Mouse (Mus musculus) gastrocnemius, adult 2 months (tissue): Measurements from ENCODE around the gene Fut9. TPM values are rescaled to one million over a fixed set of nuclear protein-coding genes. Genes with fewer than 3 reads are reported as not detected.

ENCODE experiments used
- DNase-seq: peaks from one replicate; pipeline ENCODE4 v3.0.0; 2022
- H3K27ac ChIP-seq: fragments of 200-600 bp; 2 replicates; pipeline ENCODE4 v1.8.1; 2022; ENCODE audit warnings: mild to moderate bottlenecking
- H3K4me3 ChIP-seq: fragments of 200-600 bp; 2 replicates; pipeline ENCODE4 v1.8.1; 2022; ENCODE audit warnings: mild to moderate bottlenecking, moderate library complexity
- CTCF ChIP-seq: fragments of 200-600 bp; IDR thresholded peaks from 2 replicates; pipeline ENCODE4 v1.8.1; 2022; ENCODE audit warnings: antibody characterized with exemption, mild to moderate bottlenecking, moderate library complexity
- intact Hi-C: fragments of 180-260 bp; cut with DNase I; formaldehyde crosslinking; loops from one replicate; pipeline ENCODE4 v1.15.1; 2025
- long read RNA-seq, 2 experiments: library from polyadenylated mRNA; stranded (forward); transcript quantifications; one replicate each; pipeline ENCODE4 v2.0.0; 2021
- total RNA-seq, 2 experiments: library from RNA; stranded (reverse); gene quantifications; 2 replicates each; pipeline ENCODE4 v1.2.3; 2021

The Fut9 gene
- not detected for total RNA-seq
- long read RNA-seq, experiment 1: 0 reads
- long read RNA-seq, experiment 2: 0 reads

- intact Hi-C loops: no loop called here
- DNase-seq: peak; percentile 14
- Histone ChIP-seq H3K4me3 (no peak within 1 kb of the TSS), H3K27ac (no peak within 1 kb of the TSS)
- no peak for TF ChIP-seq CTCF
These were observed at the start of gene Fut9 for GRCm38 (mm10) chr4:25799476-25800283. Gene Fut9, minus strand, starts transcription at chr4:25800244.

GRCm38 (mm10) chr4:25815783-25816182, 15.7 kb upstream of the Fut9 start:
- Histone ChIP-seq H3K27ac (no peak overlapping the region), H3K4me3 (no peak overlapping the region)

GRCm38 (mm10) chr4:25813340-25813739, 13.3 kb upstream of the Fut9 start:
- intact Hi-C loops: no loop called here
- no peak for TF ChIP-seq CTCF
- Histone ChIP-seq H3K27ac (no peak overlapping the region), H3K4me3 (no peak overlapping the region)
- no peak for DNase-seq

More at GRCm38 (mm10) chr4:25815783-25816182, 15.7 kb upstream of the Fut9 start:
- DNase-seq: no peak
- TF ChIP-seq CTCF: no peak
- intact Hi-C loops: no loop called here

GRCm38 (mm10) chr4:25810058-25810457, 10.0 kb upstream of the Fut9 start:
- no peak overlapping the region for H3K4me3 ChIP-seq
- intact Hi-C loops: no loop called here
- no peak for DNase-seq
- no peak for TF ChIP-seq CTCF
- no peak overlapping the region for H3K27ac ChIP-seq

- Histone ChIP-seq H3K27ac (no peak overlapping the region), H3K4me3 (no peak overlapping the region)
- intact Hi-C loops: no loop called here
- no peak for DNase-seq
- no peak for TF ChIP-seq CTCF
These were observed 1.7 kb upstream of the Fut9 start for GRCm38 (mm10) chr4:25801751-25802150.

- no peak overlapping the region for H3K27ac ChIP-seq
- intact Hi-C loops: no loop called here
- no peak for DNase-seq
- TF ChIP-seq CTCF: no peak
- no peak overlapping the region for H3K4me3 ChIP-seq
These were observed 206 bp upstream of the Fut9 start for GRCm38 (mm10) chr4:25800284-25800616.

GRCm38 (mm10) chr4:25799051-25799475, 981 bp downstream of the Fut9 start:
- intact Hi-C loops: no loop called here
- TF ChIP-seq CTCF: no peak
- H3K4me3 ChIP-seq: no peak overlapping the region
- H3K27ac ChIP-seq: no peak overlapping the region
- no peak for DNase-seq

GRCm38 (mm10) chr4:25798412-25798811, 1.6 kb downstream of the Fut9 start:
- DNase-seq: no peak
- H3K27ac ChIP-seq: no peak overlapping the region
- intact Hi-C loops: no loop called here
- no peak for TF ChIP-seq CTCF
- no peak overlapping the region for H3K4me3 ChIP-seq

GRCm38 (mm10) chr4:25796149-25796548, 3.9 kb downstream of the Fut9 start:
- Histone ChIP-seq H3K27ac (no peak overlapping the region), H3K4me3 (no peak overlapping the region)
- intact Hi-C loops: no loop called here
- TF ChIP-seq CTCF: no peak
- no peak for DNase-seq

GRCm38 (mm10) chr4:25785276-25785675, 14.8 kb downstream of the Fut9 start:
- Histone ChIP-seq H3K27ac (no peak overlapping the region), H3K4me3 (no peak overlapping the region)
- TF ChIP-seq CTCF: no peak
- intact Hi-C loops: no loop called here
- DNase-seq: no peak

GRCm38 (mm10) chr4:25768657-25769056, 31.4 kb downstream of the Fut9 start:
- intact Hi-C loops: no loop called here
- H3K4me3 ChIP-seq: no peak overlapping the region
- TF ChIP-seq CTCF: no peak
- H3K27ac ChIP-seq: no peak overlapping the region
- DNase-seq: no peak

- intact Hi-C loops: no loop called here
- DNase-seq: no peak
- no peak for TF ChIP-seq CTCF
- H3K4me3 ChIP-seq: no peak overlapping the region
- no peak overlapping the region for H3K27ac ChIP-seq
These were observed 37.0 kb downstream of the Fut9 start for GRCm38 (mm10) chr4:25763091-25763490.

GRCm38 (mm10) chr4:25757909-25758548, 42.0 kb downstream of the Fut9 start:
- intact Hi-C loops: no loop called here
- no peak for TF ChIP-seq CTCF
- H3K4me3 ChIP-seq: no peak overlapping the region
- H3K27ac ChIP-seq: no peak overlapping the region
- no peak for DNase-seq
